Mouse (Mus musculus) sigmoid colon, adult 10 weeks (tissue): ENCODE results near the gene Cnbd2. TPM values are rescaled to one million over a fixed set of nuclear protein-coding genes. Genes with fewer than 3 reads are reported as not detected.

Experiments used
- polyA plus RNA-seq: library from polyadenylated mRNA; stranded (reverse); fragments of 350-450 nt; fragmentation: Illumina TruSeq; extraction: RNeasy Lipid Tissue Mini Kit (QIAGEN cat#74804); gene quantifications from one replicate; pipeline ENCODE4 v1.2.3, GENCODE M21; 2014; ENCODE audit warnings: low read depth, low replicate concordance

Cnbd2 gene
- polyA plus RNA-seq = 1.8 TPM

GRCm38 (mm10) chr2:156312297-156312897 is at the start of gene Cnbd2, which contains the start of gene Scand1:
Gene Cnbd2 (plus strand): TSS chr2:156312299.
Gene Scand1 (minus strand): TSS chr2:156312704.

GRCm38 (mm10) chr2:156420694-156421380 is 108.7 kb downstream of the Cnbd2 start, which contains the start of gene Epb41l1:
Gene Epb41l1 (plus strand): TSS chr2:156420909.

Other genes starting within 250 kb of the Cnbd2 start
- not detected for gene Spag4, start 247.1 kb upstream of the Cnbd2 start, polyA plus RNA-seq
- 49.2 TPM for gene Cpne1, start 200.3 kb upstream of the Cnbd2 start, polyA plus RNA-seq
- 21.5 TPM for gene Rbm12, start 200.3 kb upstream of the Cnbd2 start, polyA plus RNA-seq
- 14.9 TPM for gene Gm28036, start 185.2 kb upstream of the Cnbd2 start, polyA plus RNA-seq
- gene Romo1, start 168.3 kb upstream of the Cnbd2 start, polyA plus RNA-seq = 1.3 TPM
- 62.9 TPM for gene Nfs1, start 168.1 kb upstream of the Cnbd2 start, polyA plus RNA-seq
- 1,044 TPM for gene Rbm39, start 132.1 kb upstream of the Cnbd2 start, polyA plus RNA-seq
- 19.2 TPM for gene Phf20, start 115.8 kb upstream of the Cnbd2 start, polyA plus RNA-seq
- not detected for gene Scand1, start 405 bp downstream of the Cnbd2 start, polyA plus RNA-seq
- gene Epb41l1, start 108.6 kb downstream of the Cnbd2 start, polyA plus RNA-seq = 10.4 TPM
- gene Aar2, start 235.3 kb downstream of the Cnbd2 start, polyA plus RNA-seq = 4.1 TPM